Mouse (Mus musculus): ENCODE results near the gene Zfp74.

DNA sequence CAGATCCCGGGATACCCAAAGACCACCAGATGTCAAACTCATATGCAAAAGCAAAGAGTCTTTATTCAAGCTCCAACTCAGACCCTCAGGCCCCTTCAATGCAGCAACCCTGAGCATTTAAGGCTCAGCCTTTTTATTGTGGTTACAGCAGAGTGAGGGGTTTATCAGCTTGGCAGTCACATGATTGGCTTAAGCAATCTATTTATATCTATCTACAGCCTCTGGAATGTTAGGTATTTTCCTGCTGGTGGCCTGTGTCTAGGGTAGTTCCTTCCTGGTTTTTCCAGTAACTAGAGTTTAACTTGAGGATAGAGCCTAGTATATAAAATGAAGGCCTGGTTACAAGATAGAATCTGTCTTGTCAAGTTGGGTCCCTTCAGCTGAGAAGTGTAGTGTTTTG, 26.9 kb upstream of the Zfp74 start:
- TF ChIP-seq CTCF (IDR thresholded peaks at IDR 0.05; ENCODE audit: low read depth) (no peak), EP300 (optimal IDR thresholded peaks at IDR 0.05) (no peak)

Measured in stomach, postnatal 0 days (tissue).